Mouse (Mus musculus): ENCODE measurements around the gene Erp44. TPM values are rescaled to one million over a fixed set of nuclear protein-coding genes. Genes with fewer than 3 reads are reported as not detected.

Gene Erp44
- polyA plus RNA-seq, 1 experiment = 6.5 TPM

DNA sequence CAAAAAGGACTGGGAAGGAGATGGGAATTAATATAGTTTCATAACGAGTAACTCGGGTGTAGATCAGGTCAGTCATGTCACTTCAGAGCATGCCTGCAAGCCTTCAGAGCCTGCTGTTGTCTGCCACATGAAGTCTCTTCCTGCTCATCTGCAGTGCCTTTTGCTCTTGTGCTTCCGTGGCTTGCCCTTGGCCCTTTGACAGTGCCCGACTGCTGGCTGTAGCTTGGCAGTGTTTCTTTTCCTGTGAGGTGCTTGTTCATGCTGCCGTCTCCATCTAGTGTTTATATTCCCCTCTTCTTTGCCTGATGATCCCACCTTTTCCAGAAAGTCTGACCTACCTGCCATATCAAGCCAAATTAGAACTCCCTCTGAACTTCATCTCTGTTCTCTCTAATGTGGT is 115.5 kb downstream of the Erp44 start:
- H3K36me3 ChIP-seq (ENCODE audit: control insufficient read depth, insufficient read depth, low read length) = peaks cover 11% of the 10 kb centered on the region
- no peak for DNase-seq (ENCODE audit: low read depth in 1 of 2, low spot score in 2 of 2)
- no peaks in the 10 kb centered on the region for H3K4me1 ChIP-seq (ENCODE audit: control insufficient read depth, insufficient read depth, insufficient read length)
- no peak overlapping the region for H3K27ac ChIP-seq (ENCODE audit: insufficient read depth, low read length)
- no peak overlapping the region for H3K4me3 ChIP-seq (ENCODE audit: extremely low read depth, insufficient read depth, insufficient read length)
- no peak for TF ChIP-seq POLR2A (IDR thresholded peaks at IDR 0.05; ENCODE audit: low read depth, low read length)
- TF ChIP-seq CTCF (IDR thresholded peaks at IDR 0.05; ENCODE audit: extremely low read depth, insufficient read depth, insufficient read length, insufficient replicate concordance) = no peak
- 81% methylated on average over 5 of the region's 5 CpGs for WGBS
- no peaks in the 10 kb centered on the region for H3K27me3 ChIP-seq (ENCODE audit: control insufficient read depth, insufficient read depth, low read length)

DNA sequence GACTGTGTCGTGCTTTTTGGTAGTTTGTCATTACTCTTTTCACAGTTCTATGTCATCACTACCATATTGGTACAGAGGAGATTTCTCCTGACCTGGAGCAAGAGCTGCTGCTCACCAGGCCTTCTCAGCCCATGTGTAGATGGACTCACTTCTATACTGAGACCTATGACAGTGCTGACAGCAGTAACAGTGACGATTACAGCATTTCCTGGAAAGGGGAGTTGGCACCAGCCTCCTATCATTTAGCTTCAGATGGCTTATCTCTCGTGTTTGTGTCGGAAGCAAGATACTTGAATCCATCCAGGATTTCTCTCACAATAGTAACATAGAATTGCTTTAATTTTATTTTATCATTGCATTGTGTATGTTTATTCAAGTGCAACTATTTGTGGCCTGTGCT is 119.0 kb downstream of the Erp44 start:
- no peaks in the 10 kb centered on the region for H3K4me1 ChIP-seq (ENCODE audit: control insufficient read depth, insufficient read depth, insufficient read length)
- peaks cover 7% of the 10 kb centered on the region for H3K36me3 ChIP-seq (ENCODE audit: control insufficient read depth, insufficient read depth, low read length)
- no peaks in the 10 kb centered on the region for H3K27me3 ChIP-seq (ENCODE audit: control insufficient read depth, insufficient read depth, low read length)
- 90% methylated on average over 4 of the region's 4 CpGs for WGBS
- H3K4me3 ChIP-seq (ENCODE audit: extremely low read depth, insufficient read depth, insufficient read length) = no peak overlapping the region
- no peak for TF ChIP-seq POLR2A (IDR thresholded peaks at IDR 0.05; ENCODE audit: low read depth, low read length)
- no peak for TF ChIP-seq CTCF (IDR thresholded peaks at IDR 0.05; ENCODE audit: extremely low read depth, insufficient read depth, insufficient read length, insufficient replicate concordance)
- DNase-seq (ENCODE audit: low read depth in 1 of 2, low spot score in 2 of 2) = no peak
- no peak overlapping the region for H3K27ac ChIP-seq (ENCODE audit: insufficient read depth, low read length)

- no peaks in the 10 kb centered on the region for H3K4me1 ChIP-seq (ENCODE audit: control insufficient read depth, insufficient read depth, insufficient read length)
- TF ChIP-seq CTCF (IDR thresholded peaks at IDR 0.05; ENCODE audit: extremely low read depth, insufficient read depth, insufficient read length, insufficient replicate concordance) = no peak
- TF ChIP-seq POLR2A (IDR thresholded peaks at IDR 0.05; ENCODE audit: low read depth, low read length) = no peak
- no peak for DNase-seq (ENCODE audit: low read depth in 1 of 2, low spot score in 2 of 2)
- H3K27me3 ChIP-seq (ENCODE audit: control insufficient read depth, insufficient read depth, low read length) = no peaks in the 10 kb centered on the region
- H3K36me3 ChIP-seq (ENCODE audit: control insufficient read depth, insufficient read depth, low read length) = peaks cover 4% of the 10 kb centered on the region; the same call in 1 of the 2 replicates
- whole genome bisulfite sequencing = 90% methylated on average over 1 of the region's 1 CpGs
- no peak overlapping the region for H3K27ac ChIP-seq (ENCODE audit: insufficient read depth, low read length)
- H3K4me3 ChIP-seq (ENCODE audit: extremely low read depth, insufficient read depth, insufficient read length) = no peak overlapping the region
Measured at GRCm38 (mm10) chr4:48155864-48156263, 123.5 kb downstream of the Erp44 start.

DNA sequence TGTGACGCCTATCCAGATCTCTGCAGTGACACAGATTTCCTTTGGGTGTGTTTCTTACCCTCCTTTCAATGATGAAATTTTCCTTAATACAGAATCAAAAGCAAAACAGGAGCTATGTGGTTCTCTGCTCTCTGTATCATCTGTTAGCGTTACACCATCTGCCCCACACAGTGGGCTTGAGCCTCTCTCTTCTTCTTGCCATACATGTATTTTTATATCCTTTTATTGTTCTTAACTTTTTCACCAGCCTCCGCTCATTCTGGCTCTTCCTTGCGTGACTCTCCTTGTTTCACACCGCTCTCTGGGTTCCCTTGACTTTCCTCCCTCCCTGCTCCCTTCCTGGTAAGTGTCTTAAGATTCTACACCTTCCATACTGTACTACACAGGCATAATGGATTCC is 126.1 kb downstream of the Erp44 start:
- no peak overlapping the region for H3K4me3 ChIP-seq (ENCODE audit: extremely low read depth, insufficient read depth, insufficient read length)
- no peaks in the 10 kb centered on the region for H3K27me3 ChIP-seq (ENCODE audit: control insufficient read depth, insufficient read depth, low read length)
- no peak for TF ChIP-seq CTCF (IDR thresholded peaks at IDR 0.05; ENCODE audit: extremely low read depth, insufficient read depth, insufficient read length, insufficient replicate concordance)
- TF ChIP-seq POLR2A (IDR thresholded peaks at IDR 0.05; ENCODE audit: low read depth, low read length) = no peak
- no peak overlapping the region for H3K27ac ChIP-seq (ENCODE audit: insufficient read depth, low read length)
- H3K36me3 ChIP-seq (ENCODE audit: control insufficient read depth, insufficient read depth, low read length) = no peaks in the 10 kb centered on the region; the same call in 1 of the 2 replicates
- WGBS = 95% methylated on average over 5 of the region's 5 CpGs
- no peak for DNase-seq (ENCODE audit: low read depth in 1 of 2, low spot score in 2 of 2)
- H3K4me1 ChIP-seq (ENCODE audit: control insufficient read depth, insufficient read depth, insufficient read length) = no peaks in the 10 kb centered on the region

GRCm38 (mm10) chr4:48149492-48149891 is 129.9 kb downstream of the Erp44 start:
- TF ChIP-seq POLR2A (IDR thresholded peaks at IDR 0.05; ENCODE audit: low read depth, low read length) (no peak), CTCF (IDR thresholded peaks at IDR 0.05; ENCODE audit: extremely low read depth, insufficient read depth, insufficient read length, insufficient replicate concordance) (no peak)
- H3K27ac ChIP-seq (ENCODE audit: insufficient read depth, low read length) = no peak overlapping the region
- H3K36me3 ChIP-seq (ENCODE audit: control insufficient read depth, insufficient read depth, low read length) = peaks cover 1% of the 10 kb centered on the region; the same call in 1 of the 2 replicates
- no peak for DNase-seq (ENCODE audit: low read depth in 1 of 2, low spot score in 2 of 2)
- H3K4me1 ChIP-seq (ENCODE audit: control insufficient read depth, insufficient read depth, insufficient read length) = no peaks in the 10 kb centered on the region
- H3K27me3 ChIP-seq (ENCODE audit: control insufficient read depth, insufficient read depth, low read length) = no peaks in the 10 kb centered on the region
- no peak overlapping the region for H3K4me3 ChIP-seq (ENCODE audit: extremely low read depth, insufficient read depth, insufficient read length)
- WGBS = 92% methylated on average over 2 of the region's 2 CpGs

Other genes with a start within 250 kb of the Erp44 start
- 7.0 and 9.8 TPM in 2 replicates for gene Nr4a3, start 234.4 kb downstream of the Erp44 start, polyA plus RNA-seq (2012; rRNA removed)
- gene Stx17, start 154.6 kb downstream of the Erp44 start, polyA plus RNA-seq (2012; rRNA removed) = 3.1 and 4.0 TPM in 2 replicates
- gene Invs, start 202 bp upstream of the Erp44 start, polyA plus RNA-seq (2012; rRNA removed) = 3.4 and 4.4 TPM in 2 replicates
- gene Tex10, start 193.9 kb upstream of the Erp44 start, polyA plus RNA-seq (2012; rRNA removed) = 6.8 and 9.2 TPM in 2 replicates